Mouse (Mus musculus) gonadal fat pad, adult 2 months (tissue): Measurements from ENCODE around the gene Itpk1. TPM values are rescaled to one million over a fixed set of nuclear protein-coding genes. Genes with fewer than 3 reads are reported as not detected.
"Not testable (repeated sequence)": the region's sequence is repeated elsewhere in the genome, so short reads cannot be mapped to it uniquely, and the experiment has no call there.

Experiments used
- DNase-seq: peaks from one replicate; pipeline ENCODE4 v3.0.0-alpha.2; 2012; ENCODE audit warnings: low read depth
- polyA plus RNA-seq: library from polyadenylated mRNA; depleted of rRNA; stranded (reverse); fragments of >200 nt; gene quantifications from 2 replicates; pipeline ENCODE4 v1.2.3, GENCODE M21; 2012

The Itpk1 gene
- polyA plus RNA-seq, 1 experiment: 81.2 TPM

- no peak for DNase-seq
Measured at GRCm38 (mm10) chr12:102661772-102662171, 43.0 kb downstream of the Itpk1 start.

- no peak for DNase-seq
Measured at GRCm38 (mm10) chr12:102660906-102661651, 43.7 kb downstream of the Itpk1 start.

GRCm38 (mm10) chr12:102653003-102653402 lies 51.7 kb downstream of the Itpk1 start:
- DNase-seq: peak; percentile 27

- no peak for DNase-seq
Measured at GRCm38 (mm10) chr12:102652420-102652819, 52.3 kb downstream of the Itpk1 start.

GRCm38 (mm10) chr12:102651871-102652270 lies 52.9 kb downstream of the Itpk1 start:
- no peak for DNase-seq

GRCm38 (mm10) chr12:102651401-102651800 lies 53.3 kb downstream of the Itpk1 start:
- DNase-seq: peak; percentile 45

- DNase-seq: no peak
Measured at GRCm38 (mm10) chr12:102650649-102651048, 54.1 kb downstream of the Itpk1 start.

- DNase-seq: no peak
Measured at GRCm38 (mm10) chr12:102647839-102648564, 56.7 kb downstream of the Itpk1 start.

GRCm38 (mm10) chr12:102646586-102647260 lies 58.0 kb downstream of the Itpk1 start:
- no peak for DNase-seq

- DNase-seq: no peak
Measured at GRCm38 (mm10) chr12:102645911-102646585, 58.7 kb downstream of the Itpk1 start.

GRCm38 (mm10) chr12:102643316-102643715 lies 61.4 kb downstream of the Itpk1 start:
- DNase-seq: no peak

- no peak for DNase-seq
Measured at GRCm38 (mm10) chr12:102640436-102641163, 64.1 kb downstream of the Itpk1 start.

GRCm38 (mm10) chr12:102638878-102639277 lies 65.9 kb downstream of the Itpk1 start:
- no peak for DNase-seq

GRCm38 (mm10) chr12:102637235-102637634 lies 67.5 kb downstream of the Itpk1 start:
- no peak for DNase-seq

- no peak for DNase-seq
Measured at GRCm38 (mm10) chr12:102634436-102635050, 70.2 kb downstream of the Itpk1 start.

GRCm38 (mm10) chr12:102633083-102633501 lies 71.6 kb downstream of the Itpk1 start:
- no peak for DNase-seq

- DNase-seq: no peak
Measured at GRCm38 (mm10) chr12:102631690-102632089, 73.0 kb downstream of the Itpk1 start.

- not testable (repeated sequence) for DNase-seq
Measured at GRCm38 (mm10) chr12:102630471-102630870, 74.3 kb downstream of the Itpk1 start.

GRCm38 (mm10) chr12:102628221-102628620 lies 76.5 kb downstream of the Itpk1 start:
- DNase-seq: no peak

- no peak for DNase-seq
Measured at GRCm38 (mm10) chr12:102627545-102627944, 77.2 kb downstream of the Itpk1 start.

GRCm38 (mm10) chr12:102626841-102627240 lies 77.9 kb downstream of the Itpk1 start:
- DNase-seq: no peak
